Mouse (Mus musculus) kidney, embryonic 15.5 days (tissue): ENCODE measurements at regions not wholly inside any gene's neighbourhood (a gene's known extent, or its start where the extent isn't known, plus 50 kb on each side); places are given as distances from the start of the nearest gene placed in this dataset.

Source experiments
- ATAC-seq: fragments of 200-750 bp; cut with Nextera tagmentation; replicated peaks from 2 replicates; pipeline ENCODE4 v1.8.0; 2017; ENCODE audit warnings: moderate TSS enrichment; ENCODE audit not compliant: low FRiP score
- H3K27ac ChIP-seq: fragments of 300-500 bp; sonication (generic); 2 replicates; pipeline ENCODE4 v1.5.1; 2015; ENCODE audit warnings: mild to moderate bottlenecking, inconsistent platforms
- H3K27me3 ChIP-seq: fragments of 300-500 bp; sonication (generic); 2 replicates; pipeline ENCODE4 v1.6.1; 2015; ENCODE audit warnings: inconsistent platforms
- H3K36me3 ChIP-seq: fragments of 300-500 bp; sonication (generic); 2 replicates; pipeline ENCODE4 v1.6.1; 2015; ENCODE audit warnings: inconsistent platforms
- H3K4me1 ChIP-seq: fragments of 300-500 bp; sonication (generic); 2 replicates; pipeline ENCODE4 v1.6.1; 2015; ENCODE audit warnings: inconsistent platforms
- H3K4me2 ChIP-seq: fragments of 300-500 bp; sonication (generic); 2 replicates; pipeline ENCODE4 v1.6.1; 2015; ENCODE audit warnings: moderate library complexity, mild to moderate bottlenecking, inconsistent platforms
- H3K4me3 ChIP-seq: fragments of 300-500 bp; sonication (generic); replicated peaks from 2 replicates; pipeline ENCODE4 v1.5.1; 2015; ENCODE audit warnings: mild to moderate bottlenecking, inconsistent platforms
- H3K9ac ChIP-seq: fragments of 300-500 bp; sonication (generic); 2 replicates; pipeline ENCODE4 v1.6.1; 2015; ENCODE audit warnings: mild to moderate bottlenecking, inconsistent platforms
- H3K9me3 ChIP-seq: fragments of 300-500 bp; sonication (generic); replicated peaks from 2 replicates; pipeline ENCODE4 v1.6.1; 2016; ENCODE audit warnings: inconsistent platforms
- WGBS: fragments of 180-500 bp; shearing (Covaris S2); methylation state at CpG from one replicate; pipeline ENCODE4 v1.1.7; 2015; ENCODE audit warnings: mixed read lengths; 5-methylcytosine and 5-hydroxymethylcytosine counted together

DNA sequence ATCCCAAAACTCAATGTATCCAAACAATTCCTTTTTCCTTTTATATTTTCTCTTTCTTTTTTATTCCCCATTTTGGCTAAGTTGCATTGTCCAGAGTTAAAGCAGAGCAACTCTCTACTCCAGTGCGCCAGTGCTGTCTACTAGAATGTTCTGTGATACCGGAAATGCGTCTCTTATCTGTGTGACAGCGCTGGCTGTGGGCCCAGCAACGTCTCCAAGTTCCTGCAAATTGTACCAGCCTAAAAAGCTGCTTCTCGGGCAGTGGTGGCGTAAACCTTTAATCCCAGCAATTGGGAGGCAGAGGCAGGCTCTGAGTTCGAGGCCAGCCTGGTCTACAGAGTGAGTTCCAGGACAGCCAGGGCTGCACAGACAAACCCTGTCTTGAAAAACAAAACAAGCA is 59.4 kb downstream of the Cox18 start:
- no peak for ATAC-seq
- Histone ChIP-seq H3K27ac (no peak overlapping the region), H3K4me1 (peaks cover 10% of the 10 kb centered on the region), H3K27me3 (no peaks in the 10 kb centered on the region), H3K36me3 (no peaks in the 10 kb centered on the region), H3K9ac (no peak overlapping the region), H3K9me3 (no peaks in the 10 kb centered on the region), H3K4me3 (no peak overlapping the region), H3K4me2 (no peak overlapping the region)
- 83% methylated on average over 8 of the region's 8 CpGs for WGBS

GRCm38 (mm10) chr5:90163033-90163859 is 60.6 kb downstream of the Cox18 start:
- peak overlapping the region; percentile 8; the same call in 1 of the 2 replicates for H3K4me2 ChIP-seq
- no peak overlapping the region for H3K4me3 ChIP-seq
- H3K9me3 ChIP-seq, result no peaks in the 10 kb centered on the region
- peaks cover 10% of the 10 kb centered on the region for H3K4me1 ChIP-seq
- peak; percentile 78 for ATAC-seq
- H3K9ac ChIP-seq, result no peak overlapping the region
- no peaks in the 10 kb centered on the region for H3K36me3 ChIP-seq
- no peak overlapping the region for H3K27ac ChIP-seq
- no peaks in the 10 kb centered on the region for H3K27me3 ChIP-seq
- WGBS, result 25% methylated on average over 18 of the region's 18 CpGs

DNA sequence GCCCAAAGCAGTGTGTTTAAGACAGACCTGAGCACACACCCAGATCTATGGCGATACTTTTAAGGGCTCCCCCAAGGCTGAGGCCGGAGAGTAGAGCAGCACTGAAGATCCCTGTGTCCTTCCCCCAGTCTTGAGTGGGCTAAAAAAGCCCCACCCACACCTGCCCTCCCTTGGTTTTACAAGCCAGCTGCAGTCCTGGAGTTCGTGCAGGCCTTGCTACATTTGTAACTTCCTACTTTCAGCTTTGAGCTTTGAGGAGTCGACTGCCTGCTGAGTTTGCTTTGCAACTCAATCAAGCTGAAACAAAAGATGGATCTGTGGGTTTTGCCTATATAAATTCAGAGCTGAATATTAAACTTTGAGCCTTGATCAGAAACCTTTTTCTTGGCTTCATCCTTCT is 63.5 kb downstream of the Cox18 start:
- Histone ChIP-seq H3K4me2 (no peak overlapping the region), H3K4me1 (peaks cover 10% of the 10 kb centered on the region), H3K27me3 (no peaks in the 10 kb centered on the region), H3K9ac (no peak overlapping the region), H3K9me3 (no peaks in the 10 kb centered on the region), H3K36me3 (no peaks in the 10 kb centered on the region), H3K4me3 (no peak overlapping the region), H3K27ac (no peak overlapping the region)
- 65% methylated on average over 4 of the region's 4 CpGs for WGBS
- ATAC-seq, result no peak

DNA sequence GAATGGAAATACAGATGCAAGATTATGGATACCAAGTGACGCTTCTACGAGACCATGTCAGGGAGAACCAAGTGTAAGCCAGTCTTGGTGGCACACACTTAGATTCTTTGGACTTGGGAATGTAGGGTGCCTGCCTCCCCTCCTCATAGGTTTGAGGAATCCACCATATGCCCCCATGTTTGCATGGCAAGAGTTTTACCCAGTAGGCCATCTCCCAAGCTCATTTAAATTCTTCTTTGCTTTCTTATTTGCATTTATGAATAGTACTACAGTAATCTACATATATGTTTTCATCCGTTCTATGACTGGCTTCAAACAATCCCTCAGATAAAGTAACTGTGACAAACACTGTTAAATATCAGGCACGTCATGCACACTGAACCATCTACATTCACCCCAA is 67.3 kb downstream of the Cox18 start:
- Histone ChIP-seq H3K9ac (no peak overlapping the region), H3K27me3 (no peaks in the 10 kb centered on the region), H3K4me2 (no peak overlapping the region), H3K36me3 (no peaks in the 10 kb centered on the region), H3K27ac (no peak overlapping the region), H3K9me3 (no peaks in the 10 kb centered on the region), H3K4me3 (no peak overlapping the region), H3K4me1 (no peaks in the 10 kb centered on the region)
- WGBS, result 92% methylated on average over 4 of the region's 4 CpGs
- ATAC-seq, result no peak

GRCm38 (mm10) chr5:90149611-90150532 is 73.9 kb downstream of the Cox18 start:
- no peak for ATAC-seq
- H3K9ac ChIP-seq, result no peak overlapping the region

GRCm38 (mm10) chr5:90135971-90136370 is 87.8 kb downstream of the Cox18 start:
- Histone ChIP-seq H3K9me3 (no peaks in the 10 kb centered on the region), H3K27me3 (no peaks in the 10 kb centered on the region), H3K27ac (no peak overlapping the region), H3K4me1 (no peaks in the 10 kb centered on the region), H3K4me3 (no peak overlapping the region), H3K4me2 (no peak overlapping the region), H3K9ac (no peak overlapping the region), H3K36me3 (no peaks in the 10 kb centered on the region)
- WGBS, result 82% methylated on average over 7 of the region's 7 CpGs
- no peak for ATAC-seq

More at GRCm38 (mm10) chr5:90149611-90150532, 73.9 kb downstream of the Cox18 start:
- no peaks in the 10 kb centered on the region for H3K4me1 ChIP-seq
- no peaks in the 10 kb centered on the region for H3K27me3 ChIP-seq
- no peaks in the 10 kb centered on the region for H3K36me3 ChIP-seq
- H3K4me3 ChIP-seq, result no peak overlapping the region
- H3K4me2 ChIP-seq, result 0 out of 2 replicates have a peak overlapping the region, but pooled peaks have one; percentile 2
- H3K27ac ChIP-seq, result no peak overlapping the region
- no peaks in the 10 kb centered on the region for H3K9me3 ChIP-seq
- WGBS, result 63% methylated on average over 22 of the region's 22 CpGs

GRCm38 (mm10) chr5:90107036-90107435 is 116.8 kb downstream of the Cox18 start:
- H3K27ac ChIP-seq, result no peak overlapping the region
- H3K9ac ChIP-seq, result no peak overlapping the region
- no peak for ATAC-seq
- H3K27me3 ChIP-seq, result no peaks in the 10 kb centered on the region
- H3K4me3 ChIP-seq, result no peak overlapping the region
- H3K4me1 ChIP-seq, result no peaks in the 10 kb centered on the region
- 97% methylated on average over 1 of the region's 1 CpGs for WGBS
- no peaks in the 10 kb centered on the region for H3K36me3 ChIP-seq
- no peak overlapping the region for H3K4me2 ChIP-seq
- H3K9me3 ChIP-seq, result no peaks in the 10 kb centered on the region

DNA sequence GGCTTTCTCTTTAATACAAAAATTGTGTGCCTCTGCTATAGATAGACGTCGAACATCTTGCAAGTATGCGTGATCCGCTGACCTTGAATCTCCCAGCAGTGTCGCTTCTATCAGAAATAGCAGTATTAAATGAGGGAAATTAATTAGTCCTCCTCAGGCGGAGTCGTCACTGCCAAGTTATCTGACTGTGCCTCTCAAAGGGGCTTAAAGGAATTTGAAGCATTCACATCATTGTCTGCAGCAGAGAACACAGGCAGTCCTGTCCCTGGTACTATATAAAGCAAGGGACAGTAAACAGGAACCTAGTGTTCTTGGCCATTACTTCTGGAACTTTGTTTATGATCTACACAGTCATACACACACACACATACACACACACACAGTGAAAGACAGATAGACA is 119.1 kb downstream of the Cox18 start:
- H3K27me3 ChIP-seq, result no peaks in the 10 kb centered on the region
- no peaks in the 10 kb centered on the region for H3K4me1 ChIP-seq
- H3K27ac ChIP-seq, result no peak overlapping the region
- H3K36me3 ChIP-seq, result no peaks in the 10 kb centered on the region
- H3K9me3 ChIP-seq, result no peaks in the 10 kb centered on the region
- ATAC-seq, result no peak
- no peak overlapping the region for H3K4me2 ChIP-seq
- H3K9ac ChIP-seq, result no peak overlapping the region
- no peak overlapping the region for H3K4me3 ChIP-seq
- 64% methylated on average over 7 of the region's 7 CpGs for WGBS

DNA sequence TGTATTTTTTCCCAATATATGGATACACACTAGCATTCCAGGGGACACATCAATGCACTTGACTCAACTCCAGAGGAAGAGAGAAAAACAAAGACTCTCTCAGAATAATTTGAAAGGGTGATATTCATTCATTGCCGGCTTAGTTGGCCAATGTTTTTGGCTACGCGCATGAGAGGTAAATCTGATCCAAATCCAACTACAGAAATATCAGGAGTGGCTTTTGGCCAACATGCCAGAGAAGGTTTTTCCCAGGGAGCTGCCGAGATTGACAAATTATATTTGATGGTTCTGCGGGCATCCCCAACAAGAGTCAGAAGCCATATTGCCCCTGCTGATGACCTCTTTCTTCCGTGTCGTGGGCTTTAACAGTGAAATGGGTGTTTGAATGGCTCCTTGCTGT is 135.3 kb downstream of the Cox18 start:
- no peak overlapping the region for H3K4me3 ChIP-seq
- no peak for ATAC-seq
- WGBS, result 85% methylated on average over 7 of the region's 7 CpGs
- no peaks in the 10 kb centered on the region for H3K36me3 ChIP-seq
- H3K27ac ChIP-seq, result no peak overlapping the region
- H3K9me3 ChIP-seq, result no peaks in the 10 kb centered on the region
- H3K4me1 ChIP-seq, result no peaks in the 10 kb centered on the region
- H3K4me2 ChIP-seq, result no peak overlapping the region
- no peaks in the 10 kb centered on the region for H3K27me3 ChIP-seq
- no peak overlapping the region for H3K9ac ChIP-seq

GRCm38 (mm10) chr5:90086491-90086890 is 137.3 kb downstream of the Cox18 start:
- no peaks in the 10 kb centered on the region for H3K36me3 ChIP-seq
- no peaks in the 10 kb centered on the region for H3K9me3 ChIP-seq
- no peaks in the 10 kb centered on the region for H3K27me3 ChIP-seq
- no peaks in the 10 kb centered on the region for H3K4me1 ChIP-seq
- H3K4me2 ChIP-seq, result no peak overlapping the region
- H3K4me3 ChIP-seq, result no peak overlapping the region
- ATAC-seq, result no peak
- H3K9ac ChIP-seq, result no peak overlapping the region
- H3K27ac ChIP-seq, result no peak overlapping the region
- WGBS, result 65% methylated on average over 6 of the region's 6 CpGs

GRCm38 (mm10) chr5:90077025-90077536 is 146.7 kb downstream of the Cox18 start:
- Histone ChIP-seq H3K27me3 (no peaks in the 10 kb centered on the region), H3K4me1 (no peaks in the 10 kb centered on the region), H3K4me2 (no peak overlapping the region), H3K27ac (no peak overlapping the region), H3K36me3 (no peaks in the 10 kb centered on the region), H3K9me3 (no peaks in the 10 kb centered on the region), H3K4me3 (no peak overlapping the region), H3K9ac (no peak overlapping the region)
- no peak for ATAC-seq
- WGBS, result 91% methylated on average over 6 of the region's 6 CpGs
